Mouse (Mus musculus): ENCODE measurements around the gene Il21r.

Il21r gene

GRCm38 (mm10) chr7:125574832-125575231, 28.4 kb upstream of the Il21r start:
- in situ Hi-C loops (cut with MboI, MseI), result loop anchor here (5.0 kb wide), 1 partner anchor 103 kb away; no protein-coding TSS in a partner anchor

GRCm38 (mm10) chr7:125575738-125576540, 27.3 kb upstream of the Il21r start:
- in situ Hi-C loops (cut with MboI, MseI), result loop anchor here (5.0 kb wide), 1 partner anchor 104 kb away; no protein-coding TSS in a partner anchor

GRCm38 (mm10) chr7:125576982-125577381, 26.2 kb upstream of the Il21r start:
- in situ Hi-C loops (cut with MboI, MseI), result loop anchor here (5.0 kb wide), 1 partner anchor 105 kb away; no protein-coding TSS in a partner anchor

GRCm38 (mm10) chr7:125577486-125578088, 25.6 kb upstream of the Il21r start:
- in situ Hi-C loops (cut with MboI, MseI), result loop anchor here (5.0 kb wide), 1 partner anchor 105 kb away; no protein-coding TSS in a partner anchor

GRCm38 (mm10) chr7:125578106-125578505, 25.1 kb upstream of the Il21r start:
- in situ Hi-C loops (cut with MboI, MseI), result loop anchor here (5.0 kb wide), 1 partner anchor 106 kb away; no protein-coding TSS in a partner anchor

GRCm38 (mm10) chr7:125579545-125580219, 23.5 kb upstream of the Il21r start:
- in situ Hi-C loops (cut with MboI, MseI), result loop anchor here (5.0 kb wide), 1 partner anchor 107 kb away; no protein-coding TSS in a partner anchor

- in situ Hi-C loops (cut with MboI, MseI), result no loop called here
These were observed 23.0 kb upstream of the Il21r start for GRCm38 (mm10) chr7:125580220-125580549.

GRCm38 (mm10) chr7:125580625-125581316, 22.5 kb upstream of the Il21r start:
- in situ Hi-C loops (cut with MboI, MseI), result no loop called here

GRCm38 (mm10) chr7:125581317-125581672, 21.9 kb upstream of the Il21r start:
- in situ Hi-C loops (cut with MboI, MseI), result no loop called here

- in situ Hi-C loops (cut with MboI, MseI), result no loop called here
These were observed 19.8 kb upstream of the Il21r start for GRCm38 (mm10) chr7:125583325-125584004.

GRCm38 (mm10) chr7:125584005-125584369, 19.2 kb upstream of the Il21r start:
- in situ Hi-C loops (cut with MboI, MseI), result no loop called here

GRCm38 (mm10) chr7:125586355-125586754, 16.9 kb upstream of the Il21r start:
- in situ Hi-C loops (cut with MboI, MseI), result no loop called here

- in situ Hi-C loops (cut with MboI, MseI), result no loop called here
These were observed 14.5 kb upstream of the Il21r start for GRCm38 (mm10) chr7:125588721-125589120.

GRCm38 (mm10) chr7:125589896-125590295, 13.3 kb upstream of the Il21r start:
- in situ Hi-C loops (cut with MboI, MseI), result no loop called here

GRCm38 (mm10) chr7:125593831-125594230, 9.4 kb upstream of the Il21r start:
- in situ Hi-C loops (cut with MboI, MseI), result no loop called here

- in situ Hi-C loops (cut with MboI, MseI), result no loop called here
These were observed 6.8 kb upstream of the Il21r start for GRCm38 (mm10) chr7:125596406-125596805.

- in situ Hi-C loops (cut with MboI, MseI), result no loop called here
These were observed 6.1 kb upstream of the Il21r start for GRCm38 (mm10) chr7:125597083-125597482.

- in situ Hi-C loops (cut with MboI, MseI), result no loop called here
These were observed 5.5 kb upstream of the Il21r start for GRCm38 (mm10) chr7:125597516-125598347.

- in situ Hi-C loops (cut with MboI, MseI), result no loop called here
These were observed 3.8 kb upstream of the Il21r start for GRCm38 (mm10) chr7:125599373-125599973.

GRCm38 (mm10) chr7:125600136-125600535, 3.1 kb upstream of the Il21r start:
- in situ Hi-C loops (cut with MboI, MseI), result loop anchor here (10.0 kb wide), 1 partner anchor 755 kb away; no protein-coding TSS in a partner anchor

Measured in T-helper 1 cell (primary cell).